Mouse (Mus musculus) neural tube, embryonic 11.5 days (tissue): ENCODE measurements at regions not wholly inside any gene's neighbourhood (a gene's known extent, or its start where the extent isn't known, plus 50 kb on each side); places are given as distances from the start of the nearest gene placed in this dataset.

Source experiments
- ATAC-seq: fragments of 200-750 bp; cut with Nextera tagmentation; 2 replicates; pipeline ENCODE4 v1.8.0; 2017; ENCODE audit warnings: moderate number of reproducible peaks, mild to moderate bottlenecking, moderate TSS enrichment, moderate library complexity; ENCODE audit not compliant: insufficient read depth, low FRiP score, low TSS enrichment
- DNase-seq: peaks from one replicate; pipeline ENCODE4 v3.0.0-alpha.2; 2015; ENCODE audit warnings: low spot score
- H3K27ac ChIP-seq: fragments of 300-500 bp; sonication (generic); 2 replicates; pipeline ENCODE4 v1.5.1; 2014; ENCODE audit warnings: low read depth, mild to moderate bottlenecking, low read length
- H3K27me3 ChIP-seq: fragments of 300-500 bp; sonication (generic); 2 replicates; pipeline ENCODE4 v1.6.1; 2014; ENCODE audit warnings: mild to moderate bottlenecking, low read length, mixed read lengths; ENCODE audit not compliant: control insufficient read depth, insufficient read depth
- H3K36me3 ChIP-seq: fragments of 300-500 bp; sonication (generic); 2 replicates; pipeline ENCODE4 v1.6.1; 2014; ENCODE audit warnings: mild to moderate bottlenecking, low read length, moderate library complexity, mixed read lengths; ENCODE audit not compliant: control insufficient read depth, insufficient read depth
- H3K4me1 ChIP-seq: fragments of 300-500 bp; sonication (generic); 2 replicates; pipeline ENCODE4 v1.6.1; 2014; ENCODE audit warnings: low read length, mixed read lengths; ENCODE audit not compliant: control insufficient read depth, insufficient read depth
- H3K4me2 ChIP-seq: fragments of 300-500 bp; sonication (generic); 2 replicates; pipeline ENCODE4 v1.6.1; 2014; ENCODE audit warnings: low read depth, mild to moderate bottlenecking, moderate library complexity
- H3K4me3 ChIP-seq: fragments of 300-500 bp; sonication (generic); 2 replicates; pipeline ENCODE4 v1.5.1; 2014; ENCODE audit warnings: low read depth, low read length
- H3K9ac ChIP-seq: fragments of 300-500 bp; sonication (generic); 2 replicates; pipeline ENCODE4 v1.6.1; 2014; ENCODE audit warnings: mild to moderate bottlenecking, low read length
- H3K9me3 ChIP-seq: fragments of 300-500 bp; sonication (generic); 2 replicates; pipeline ENCODE4 v1.6.1; 2016; ENCODE audit warnings: low read length; ENCODE audit not compliant: control insufficient read depth
- WGBS: fragments of 180-500 bp; shearing (Covaris S2); extraction: QIAGEN DNeasy Blood & Tissue Kit; methylation state at CpG from one replicate; pipeline ENCODE4 v1.1.7; 2014; 5-methylcytosine and 5-hydroxymethylcytosine counted together

GRCm38 (mm10) chr1:78050231-78050630 is 146.7 kb downstream of the Pax3 start:
- no peaks in the 10 kb centered on the region for H3K36me3 ChIP-seq
- no peaks in the 10 kb centered on the region for H3K9me3 ChIP-seq
- no peak overlapping the region for H3K9ac ChIP-seq
- no peaks in the 10 kb centered on the region for H3K4me1 ChIP-seq
- DNase-seq (no peak), ATAC-seq (no peak)
- H3K27me3 ChIP-seq = no peaks in the 10 kb centered on the region
- no peak overlapping the region for H3K4me3 ChIP-seq
- no peak overlapping the region for H3K4me2 ChIP-seq
- 91% methylated on average over 3 of the region's 3 CpGs for WGBS
- H3K27ac ChIP-seq = no peak overlapping the region

- Histone ChIP-seq H3K4me3 (no peak overlapping the region), H3K27ac (no peak overlapping the region), H3K36me3 (no peaks in the 10 kb centered on the region), H3K9me3 (no peaks in the 10 kb centered on the region), H3K9ac (no peak overlapping the region), H3K4me1 (no peaks in the 10 kb centered on the region), H3K27me3 (no peaks in the 10 kb centered on the region), H3K4me2 (no peak overlapping the region)
- WGBS = 93% methylated on average over 2 of the region's 2 CpGs
- ATAC-seq = no peak
- DNase-seq = no peak
These were observed 164.6 kb downstream of the Pax3 start for GRCm38 (mm10) chr1:78032336-78032735.

DNA sequence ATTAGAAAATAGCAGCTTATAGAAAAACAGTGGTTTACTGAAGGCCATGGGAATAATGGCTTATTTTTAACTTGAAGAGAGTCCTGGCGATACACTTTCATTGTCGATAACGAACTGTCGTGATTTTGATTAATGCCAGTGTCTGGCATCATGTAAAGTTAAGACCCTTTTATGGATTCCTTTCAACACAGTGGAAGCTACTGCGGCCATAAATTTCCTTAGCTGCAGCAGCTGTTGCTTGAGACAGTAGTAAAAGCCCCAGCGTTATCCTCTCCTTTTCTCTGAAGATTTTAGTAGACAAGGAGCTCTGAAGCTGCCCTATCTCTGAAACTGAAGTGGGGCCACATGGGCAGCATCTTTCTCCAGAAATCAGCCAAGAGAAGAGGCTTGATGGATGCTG is 175.2 kb downstream of the Pax3 start:
- H3K27me3 ChIP-seq = no peaks in the 10 kb centered on the region
- H3K4me3 ChIP-seq = no peak overlapping the region
- WGBS = 24% methylated on average over 6 of the region's 6 CpGs
- ATAC-seq = peak; percentile 41; the same call in 1 of the 2 replicates
- DNase-seq = peak; percentile 25
- no peaks in the 10 kb centered on the region for H3K36me3 ChIP-seq
- H3K9ac ChIP-seq = no peak overlapping the region
- H3K9me3 ChIP-seq = no peaks in the 10 kb centered on the region
- peaks cover 4% of the 10 kb centered on the region for H3K4me1 ChIP-seq
- H3K27ac ChIP-seq = no peak overlapping the region
- no peak overlapping the region for H3K4me2 ChIP-seq

GRCm38 (mm10) chr1:78021014-78021413 is 175.9 kb downstream of the Pax3 start:
- Histone ChIP-seq H3K9me3 (no peaks in the 10 kb centered on the region), H3K27me3 (0 out of 2 replicates have a peak, but pooled peaks cover under 1% of the 10 kb centered on the region), H3K9ac (no peak overlapping the region), H3K27ac (no peak overlapping the region), H3K36me3 (no peaks in the 10 kb centered on the region), H3K4me1 (peaks cover 7% of the 10 kb centered on the region), H3K4me3 (no peak overlapping the region), H3K4me2 (no peak overlapping the region)
- DNase-seq = no peak
- ATAC-seq = no peak
- WGBS = 79% methylated on average over 6 of the region's 6 CpGs

GRCm38 (mm10) chr1:78017949-78018617 is 178.9 kb downstream of the Pax3 start:
- 0 out of 2 replicates have a peak, but pooled peaks cover 3% of the 10 kb centered on the region for H3K27me3 ChIP-seq
- no peak overlapping the region for H3K4me2 ChIP-seq
- H3K36me3 ChIP-seq = no peaks in the 10 kb centered on the region
- H3K4me1 ChIP-seq = peaks cover 7% of the 10 kb centered on the region
- DNase-seq (no peak), ATAC-seq (no peak)
- no peak overlapping the region for H3K4me3 ChIP-seq
- H3K9me3 ChIP-seq = no peaks in the 10 kb centered on the region
- no peak overlapping the region for H3K9ac ChIP-seq
- H3K27ac ChIP-seq = no peak overlapping the region
- 76% methylated on average over 6 of the region's 6 CpGs for WGBS

DNA sequence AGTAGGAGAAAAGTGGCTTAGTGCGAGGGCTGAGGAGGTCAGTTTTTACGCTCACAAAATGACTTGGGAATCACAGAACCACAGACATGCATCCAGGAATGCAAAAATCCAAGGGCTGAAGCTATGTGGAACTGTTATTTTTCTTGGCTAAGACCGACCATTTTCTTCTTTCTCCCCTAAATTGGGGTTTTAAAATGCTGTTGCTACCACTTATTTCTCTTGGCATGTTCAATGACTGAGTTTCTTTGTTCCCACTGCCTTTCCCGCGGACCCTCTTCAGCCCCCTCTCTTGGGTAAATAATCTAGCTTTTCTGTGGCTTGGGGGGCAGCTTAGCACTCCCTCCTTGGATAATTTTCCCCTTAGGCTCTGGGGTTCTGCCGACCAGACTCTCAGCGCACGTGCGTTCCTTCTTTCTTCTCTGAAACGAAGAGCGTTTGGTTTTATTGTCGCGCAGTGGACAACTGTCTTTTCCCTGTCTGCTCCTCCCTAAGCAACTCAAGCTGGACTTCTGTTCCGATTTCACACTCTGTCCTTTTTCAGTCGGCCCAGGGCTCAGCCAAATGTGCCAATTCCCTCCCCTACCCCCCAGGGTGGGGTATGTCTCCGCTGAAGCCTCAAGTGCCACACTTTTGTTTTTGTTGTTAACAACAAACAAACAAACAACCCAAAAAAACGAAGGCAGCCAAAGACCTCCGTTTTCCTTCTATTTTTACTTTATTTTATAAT is 180.2 kb downstream of the Pax3 start:
- 29% methylated on average over 18 of the region's 18 CpGs for WGBS
- Histone ChIP-seq H3K4me1 (peaks cover 4% of the 10 kb centered on the region), H3K27me3 (0 out of 2 replicates have a peak, but pooled peaks cover 3% of the 10 kb centered on the region), H3K36me3 (no peaks in the 10 kb centered on the region), H3K4me3 (no peak overlapping the region), H3K9me3 (no peaks in the 10 kb centered on the region), H3K9ac (no peak overlapping the region), H3K27ac (no peak overlapping the region), H3K4me2 (no peak overlapping the region)
- DNase-seq (peak; percentile 17), ATAC-seq (no peak)

- ATAC-seq (no peak), DNase-seq (no peak)
- no peaks in the 10 kb centered on the region for H3K9me3 ChIP-seq
- H3K4me2 ChIP-seq = no peak overlapping the region
- no peak overlapping the region for H3K9ac ChIP-seq
- no peaks in the 10 kb centered on the region for H3K36me3 ChIP-seq
- H3K27me3 ChIP-seq = 0 out of 2 replicates have a peak, but pooled peaks cover 3% of the 10 kb centered on the region
- H3K4me3 ChIP-seq = no peak overlapping the region
- peaks cover 4% of the 10 kb centered on the region for H3K4me1 ChIP-seq
- 35% methylated on average over 3 of the region's 3 CpGs for WGBS
- no peak overlapping the region for H3K27ac ChIP-seq
These were observed 180.9 kb downstream of the Pax3 start for GRCm38 (mm10) chr1:78015999-78016398.

GRCm38 (mm10) chr1:78013396-78013795 is 183.5 kb downstream of the Pax3 start:
- Histone ChIP-seq H3K4me1 (peaks cover 4% of the 10 kb centered on the region), H3K9me3 (no peaks in the 10 kb centered on the region), H3K27me3 (0 out of 2 replicates have a peak, but pooled peaks cover 3% of the 10 kb centered on the region), H3K36me3 (no peaks in the 10 kb centered on the region), H3K9ac (no peak overlapping the region), H3K4me2 (no peak overlapping the region), H3K4me3 (no peak overlapping the region), H3K27ac (no peak overlapping the region)
- DNase-seq = no peak
- no peak for ATAC-seq
- 2% methylated on average over 3 of the region's 3 CpGs for WGBS
